Mouse (Mus musculus) embryonic facial prominence, embryonic 14.5 days (tissue): Measurements from ENCODE around the gene Phf7. TPM values are rescaled to one million over a fixed set of nuclear protein-coding genes. Genes with fewer than 3 reads are reported as not detected.
A peak's percentile ranks its signal among the peaks of the same experiment; 100 is the strongest.

Experiments used
- ATAC-seq: fragments of 200-750 bp; cut with Nextera tagmentation; 2 replicates; pipeline ENCODE4 v1.8.0; 2017; ENCODE audit warnings: low read depth, moderate number of reproducible peaks, moderate TSS enrichment
- DNase-seq: peaks from one replicate; pipeline ENCODE4 v3.0.0-alpha.2; 2015; ENCODE audit warnings: low spot score
- H3K27ac ChIP-seq: fragments of 300-500 bp; sonication (generic); replicated peaks from 2 replicates; pipeline ENCODE4 v1.5.1; 2014; ENCODE audit warnings: low read depth, mild to moderate bottlenecking, low read length, moderate library complexity
- H3K27me3 ChIP-seq: fragments of 300-500 bp; sonication (generic); replicated peaks from 2 replicates; pipeline ENCODE4 v1.6.1; 2014; ENCODE audit warnings: low read length; ENCODE audit not compliant: control insufficient read depth, insufficient read depth
- H3K36me3 ChIP-seq: fragments of 300-500 bp; sonication (generic); 2 replicates; pipeline ENCODE4 v1.6.1; 2014; ENCODE audit warnings: low read length, mixed read lengths; ENCODE audit not compliant: control insufficient read depth, insufficient read depth
- H3K4me1 ChIP-seq: fragments of 300-500 bp; sonication (generic); 2 replicates; pipeline ENCODE4 v1.6.1; 2014; ENCODE audit warnings: antibody characterized with exemption, low read length; ENCODE audit not compliant: control insufficient read depth, insufficient read depth
- H3K4me2 ChIP-seq: fragments of 300-500 bp; sonication (generic); 2 replicates; pipeline ENCODE4 v1.6.1; 2014; ENCODE audit warnings: low read depth, mild to moderate bottlenecking, low read length, moderate library complexity, mixed read lengths
- H3K4me3 ChIP-seq: fragments of 300-500 bp; sonication (generic); 2 replicates; pipeline ENCODE4 v1.5.1; 2014; ENCODE audit warnings: low read depth, mild to moderate bottlenecking, low read length
- H3K9ac ChIP-seq: fragments of 300-500 bp; sonication (generic); 2 replicates; pipeline ENCODE4 v1.6.1; 2014; ENCODE audit warnings: low read depth, mild to moderate bottlenecking, low read length, moderate library complexity, mixed read lengths
- H3K9me3 ChIP-seq: fragments of 300-500 bp; sonication (generic); 2 replicates; pipeline ENCODE4 v1.6.1; 2016; ENCODE audit warnings: low read length; ENCODE audit not compliant: control insufficient read depth
- WGBS: fragments of 180-500 bp; shearing (Covaris S2); extraction: QIAGEN DNeasy Blood & Tissue Kit; methylation state at CpG from one replicate; pipeline ENCODE4 v1.1.7; 2014; 5-methylcytosine and 5-hydroxymethylcytosine counted together
- polyA plus RNA-seq: library from polyadenylated mRNA; unstranded; fragments of >200 nt; fragmentation: Nextera tagmentation; extraction: Ambion mirVana; gene quantifications from 2 replicates; pipeline ENCODE4 v1.2.1, GENCODE M21; 2014

The Phf7 gene
- polyA plus RNA-seq, 1 experiment from 2014 or later, result 10.0 TPM

GRCm38 (mm10) chr14:31217666-31218065, 33.5 kb downstream of the Phf7 start, which contains the start of gene Sema3g:
Gene Sema3g, plus strand, starts transcription at chr14:31217860.
- DNase-seq (peak; percentile 68), ATAC-seq (peak; percentile 75)
- H3K4me2 ChIP-seq, result peak within 1 kb of the TSS; percentile 38; the same call in 1 of the 2 replicates
- H3K27me3 ChIP-seq, result no peaks in the 10 kb centered on the region
- 12% methylated on average over 11 of the region's 11 CpGs for WGBS
- no peaks in the 10 kb centered on the region for H3K9me3 ChIP-seq
- H3K36me3 ChIP-seq, result no peaks in the 10 kb centered on the region
- H3K27ac ChIP-seq, result 0 out of 2 replicates have a peak within 1 kb of the TSS, but pooled peaks have one; percentile 21
- H3K9ac ChIP-seq, result peak within 1 kb of the TSS; percentile 45
- peaks cover 10% of the 10 kb centered on the region; the same call in 1 of the 2 replicates for H3K4me1 ChIP-seq
- 0 out of 2 replicates have a peak within 1 kb of the TSS, but pooled peaks have one; percentile 3 for H3K4me3 ChIP-seq

- Histone ChIP-seq H3K36me3 (no peaks in the 10 kb centered on the region), H3K9ac (peak within 1 kb of the TSS; percentile 45), H3K4me2 (peak within 1 kb of the TSS; percentile 38; the same call in 1 of the 2 replicates), H3K4me3 (0 out of 2 replicates have a peak within 1 kb of the TSS, but pooled peaks have one; percentile 3), H3K27ac (0 out of 2 replicates have a peak within 1 kb of the TSS, but pooled peaks have one; percentile 21), H3K27me3 (no peaks in the 10 kb centered on the region), H3K9me3 (no peaks in the 10 kb centered on the region), H3K4me1 (peaks cover 10% of the 10 kb centered on the region; the same call in 1 of the 2 replicates)
- 69% methylated on average over 2 of the region's 2 CpGs for WGBS
- no peak for DNase-seq
- no peak for ATAC-seq
Observed at GRCm38 (mm10) chr14:31216846-31217245, 34.3 kb downstream of the Phf7 start, which contains the start of gene Nisch. Gene Nisch, minus strand, starts transcription at chr14:31216946.

GRCm38 (mm10) chr14:31215157-31216002, 35.7 kb downstream of the Phf7 start:
- H3K9ac ChIP-seq, result no peak overlapping the region; the same call in 1 of the 2 replicates
- 34% methylated on average over 15 of the region's 15 CpGs for WGBS

GRCm38 (mm10) chr14:31214684-31215083, 36.4 kb downstream of the Phf7 start:
- peaks cover 10% of the 10 kb centered on the region; the same call in 1 of the 2 replicates for H3K4me1 ChIP-seq
- H3K27me3 ChIP-seq, result no peaks in the 10 kb centered on the region
- DNase-seq (no peak), ATAC-seq (no peak)
- no peak overlapping the region for H3K4me3 ChIP-seq
- no peak overlapping the region for H3K27ac ChIP-seq
- no peaks in the 10 kb centered on the region for H3K9me3 ChIP-seq
- no peaks in the 10 kb centered on the region for H3K36me3 ChIP-seq
- H3K9ac ChIP-seq, result no peak overlapping the region
- 75% methylated on average over 3 of the region's 3 CpGs for WGBS
- H3K4me2 ChIP-seq, result no peak overlapping the region

More at GRCm38 (mm10) chr14:31215157-31216002, 35.7 kb downstream of the Phf7 start:
- no peak overlapping the region for H3K4me2 ChIP-seq
- DNase-seq (peak; percentile 72), ATAC-seq (peak; percentile 53)
- no peaks in the 10 kb centered on the region for H3K36me3 ChIP-seq
- H3K27ac ChIP-seq, result no peak overlapping the region
- H3K4me3 ChIP-seq, result no peak overlapping the region
- H3K4me1 ChIP-seq, result peaks cover 10% of the 10 kb centered on the region; the same call in 1 of the 2 replicates
- no peaks in the 10 kb centered on the region for H3K27me3 ChIP-seq
- no peaks in the 10 kb centered on the region for H3K9me3 ChIP-seq

- DNase-seq (no peak), ATAC-seq (no peak)
- Histone ChIP-seq H3K36me3 (no peaks in the 10 kb centered on the region), H3K9me3 (no peaks in the 10 kb centered on the region), H3K27ac (no peak overlapping the region; the same call in 1 of the 2 replicates), H3K27me3 (no peaks in the 10 kb centered on the region), H3K4me1 (peaks cover 10% of the 10 kb centered on the region; the same call in 1 of the 2 replicates), H3K4me2 (no peak overlapping the region), H3K9ac (no peak overlapping the region), H3K4me3 (no peak overlapping the region)
- 64% methylated on average over 8 of the region's 8 CpGs for WGBS
Observed at GRCm38 (mm10) chr14:31213868-31214267, 37.2 kb downstream of the Phf7 start.

- peaks cover 7% of the 10 kb centered on the region; the same call in 1 of the 2 replicates for H3K4me1 ChIP-seq
- no peaks in the 10 kb centered on the region for H3K27me3 ChIP-seq
- H3K36me3 ChIP-seq, result no peaks in the 10 kb centered on the region
- WGBS, result 54% methylated on average over 3 of the region's 3 CpGs
- no peak overlapping the region for H3K4me2 ChIP-seq
- no peak overlapping the region for H3K4me3 ChIP-seq
- H3K9me3 ChIP-seq, result no peaks in the 10 kb centered on the region
- H3K27ac ChIP-seq, result no peak overlapping the region
- no peak overlapping the region for H3K9ac ChIP-seq
- ATAC-seq (0 out of 2 replicates have a peak, but pooled peaks have one; percentile 10), DNase-seq (peak; percentile 41)
Observed at GRCm38 (mm10) chr14:31212499-31212898, 38.6 kb downstream of the Phf7 start.

- Histone ChIP-seq H3K27ac (no peak overlapping the region), H3K9me3 (no peaks in the 10 kb centered on the region), H3K4me1 (peaks cover 11% of the 10 kb centered on the region; the same call in 1 of the 2 replicates), H3K36me3 (no peaks in the 10 kb centered on the region), H3K9ac (no peak overlapping the region), H3K27me3 (no peaks in the 10 kb centered on the region), H3K4me2 (no peak overlapping the region), H3K4me3 (no peak overlapping the region)
- no peak for DNase-seq
- ATAC-seq, result no peak
- WGBS, result 87% methylated on average over 6 of the region's 6 CpGs
Observed at GRCm38 (mm10) chr14:31211854-31212253, 39.3 kb downstream of the Phf7 start.

GRCm38 (mm10) chr14:31209133-31209557, 42.0 kb downstream of the Phf7 start:
- DNase-seq, result no peak
- no peak overlapping the region for H3K4me2 ChIP-seq
- peaks cover 7% of the 10 kb centered on the region for H3K36me3 ChIP-seq
- H3K27me3 ChIP-seq, result no peaks in the 10 kb centered on the region
- no peak for ATAC-seq
- WGBS, result 76% methylated on average over 3 of the region's 4 CpGs
- no peak overlapping the region for H3K4me3 ChIP-seq
- 0 out of 2 replicates have a peak overlapping the region, but pooled peaks have one; percentile 10 for H3K9ac ChIP-seq
- no peak overlapping the region for H3K27ac ChIP-seq
- peaks cover 15% of the 10 kb centered on the region for H3K4me1 ChIP-seq
- H3K9me3 ChIP-seq, result no peaks in the 10 kb centered on the region
